Mouse (Mus musculus): ENCODE results near the gene Ankrd33b.

DNA sequence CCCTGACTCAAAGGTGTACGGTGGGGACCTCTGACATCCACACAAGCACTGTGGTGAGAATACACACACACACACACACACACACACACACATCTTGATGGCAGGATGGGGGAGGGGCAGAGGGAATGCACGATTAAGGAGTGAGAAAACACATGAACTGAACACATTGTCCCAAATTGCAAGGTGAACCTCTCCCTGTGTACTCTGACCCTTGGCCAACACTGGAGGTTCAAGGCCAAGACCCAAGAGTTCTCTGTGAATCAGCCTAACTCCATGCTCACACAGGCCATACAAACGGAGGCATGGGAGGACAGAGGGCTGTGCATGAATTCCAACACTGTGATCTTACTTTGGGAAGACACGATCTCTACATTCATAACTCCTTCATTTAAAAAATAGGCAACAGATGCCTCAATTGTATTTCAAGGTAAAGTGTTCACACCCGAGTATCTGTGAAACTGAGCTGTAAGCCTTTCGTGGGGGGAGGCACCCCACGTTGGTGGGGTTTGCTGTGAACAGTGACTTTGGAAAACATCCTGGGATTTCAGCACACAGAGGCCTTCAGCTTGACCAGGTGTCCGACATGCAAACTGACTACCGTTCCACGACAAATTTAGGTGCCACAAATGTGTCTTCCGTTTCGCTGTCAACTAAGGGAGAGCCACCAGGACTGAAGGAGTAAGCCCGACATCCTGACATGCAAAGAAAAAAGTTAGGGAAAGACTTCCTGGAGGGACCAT lies 4.1 kb downstream of the Ankrd33b start:
- TF ChIP-seq CTCF (IDR thresholded peaks at IDR 0.05; ENCODE audit: low read depth) (no peak), EP300 (IDR thresholded peaks at IDR 0.05; ENCODE audit: low read depth) (no peak)

Measured in heart, postnatal 0 days (tissue).